Mouse (Mus musculus) testis, adult 2 months (tissue): ENCODE measurements at regions not wholly inside any gene's neighbourhood (a gene's known extent, or its start where the extent isn't known, plus 50 kb on each side); places are given as distances from the start of the nearest gene placed in this dataset.

Experiments
- CTCF ChIP-seq: fragments of 200-500 bp; IDR thresholded peaks from 2 replicates; pipeline ENCODE4 v1.5.1; 2012; ENCODE audit warnings: low read depth, mild to moderate bottlenecking, inconsistent platforms, low read length, moderate library complexity; ENCODE audit not compliant: control insufficient read depth, insufficient read depth, insufficient replicate concordance
- POLR2A ChIP-seq: fragments of 200-500 bp; IDR thresholded peaks from 2 replicates; pipeline ENCODE4 v1.6.1; 2012; ENCODE audit warnings: low read depth, mild to moderate bottlenecking, inconsistent platforms, low read length, moderate library complexity; ENCODE audit not compliant: control insufficient read depth

DNA sequence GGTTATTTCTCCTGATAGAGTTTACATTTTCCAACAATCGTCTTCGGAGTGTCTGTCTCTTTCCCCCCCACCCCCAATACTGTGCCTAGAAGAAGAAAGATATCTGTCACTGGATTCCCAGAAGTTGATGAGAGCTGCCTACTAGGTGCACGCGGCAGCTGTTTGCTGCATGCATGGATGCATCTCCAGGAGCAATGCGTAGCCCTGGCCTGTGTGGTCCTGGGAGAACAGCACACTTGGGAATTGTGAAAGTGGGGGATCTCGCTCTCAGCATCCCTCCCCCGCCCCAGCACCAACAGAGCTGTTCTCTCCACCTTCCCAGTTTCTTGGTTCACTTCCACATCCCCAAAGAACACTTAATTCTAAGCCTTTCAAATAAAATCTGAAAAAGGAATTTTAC lies 280.6 kb upstream of the Atp11b start:
- TF ChIP-seq CTCF (no peak), POLR2A (no peak)
